Comparison of ENCODE assay signal across 18 mouse cellular contexts in genomic region chr17:45279811-45280205, GRCm38 (mm10).
A peak's percentile ranks its signal among the peaks of the same experiment; 100 is the strongest.
DNase-seq lines count a peak whose midpoint lies in the region; ATAC-seq and TF ChIP-seq lines count a peak whose summit lies in the region.
"Had no signal": no experiment of that assay in that cellular context is flagged by ENCODE, and none has a peak within 500 bp of the region (broad histone marks: within the 10 kb centered on the region; RNA-seq: fewer than 3 reads in every experiment).

No protein-coding gene starts in this region.

- H3K27me3 ChIP-seq in kidney, embryonic 16.5 days (ENCODE audit: insufficient read depth, low read length), result no peaks in the 10 kb centered on the region
- H3K27me3 ChIP-seq in embryonic facial prominence, embryonic 11.5 days (ENCODE audit: control insufficient read depth, insufficient read depth, low read length), result no peaks in the 10 kb centered on the region
- H3K27me3 ChIP-seq in embryonic facial prominence, embryonic 14.5 days (replicated peaks; ENCODE audit: control insufficient read depth, insufficient read depth, low read length), result no peaks in the 10 kb centered on the region; the same call in 1 of the 2 replicates
- 0 out of 2 replicates have a peak, but pooled peaks cover 5% of the 10 kb centered on the region for H3K27me3 ChIP-seq in limb, embryonic 14.5 days (ENCODE audit: control insufficient read depth, insufficient read depth, low read length)
- H3K27me3 ChIP-seq: stomach, embryonic 15.5 days had no signal

- no peaks in the 10 kb centered on the region for H3K36me3 ChIP-seq in kidney, embryonic 16.5 days (ENCODE audit: insufficient read depth, low read length)
- H3K36me3 ChIP-seq in embryonic facial prominence, embryonic 11.5 days (replicated peaks; ENCODE audit: control insufficient read depth, insufficient read depth, low read depth, low read length), result no peaks in the 10 kb centered on the region
- no peaks in the 10 kb centered on the region for H3K36me3 ChIP-seq in embryonic facial prominence, embryonic 14.5 days (ENCODE audit: control insufficient read depth, insufficient read depth, low read length)
- H3K36me3 ChIP-seq in limb, embryonic 14.5 days (ENCODE audit: control insufficient read depth, insufficient read depth, low read length), result no peaks in the 10 kb centered on the region
- H3K36me3 ChIP-seq: heart, embryonic 13.5 days; hindbrain, embryonic 10.5 days; stomach, embryonic 15.5 days had no signal

- H3K4me1 ChIP-seq in kidney, embryonic 16.5 days (ENCODE audit: insufficient read depth, low read length), result peaks cover 8% of the 10 kb centered on the region; the same call in 1 of the 2 replicates
- H3K4me1 ChIP-seq in embryonic facial prominence, embryonic 11.5 days (ENCODE audit: control insufficient read depth, insufficient read depth, low read length), result no peaks in the 10 kb centered on the region; the same call in 1 of the 2 replicates
- peaks cover 25% of the 10 kb centered on the region for H3K4me1 ChIP-seq in embryonic facial prominence, embryonic 14.5 days (ENCODE audit: control insufficient read depth, insufficient read depth, low read length)
- H3K4me1 ChIP-seq in limb, embryonic 14.5 days (ENCODE audit: control insufficient read depth, insufficient read depth, low read length), result peaks cover 12% of the 10 kb centered on the region
- H3K4me1 ChIP-seq: heart, embryonic 13.5 days had no signal

- H3K4me3 ChIP-seq in kidney, embryonic 16.5 days (ENCODE audit: low read length), result no peak overlapping the region
- H3K4me3 ChIP-seq in embryonic facial prominence, embryonic 11.5 days (ENCODE audit: low read depth, low read length), result no peak overlapping the region
- no peak overlapping the region for H3K4me3 ChIP-seq in embryonic facial prominence, embryonic 14.5 days (ENCODE audit: low read depth, low read length)
- no peak overlapping the region for H3K4me3 ChIP-seq in limb, embryonic 14.5 days (replicated peaks; ENCODE audit: low read length)
- H3K4me3 ChIP-seq: erythroblast, embryonic 14.5 days; heart, embryonic 13.5 days; hindbrain, embryonic 10.5 days; myocyte; stomach, embryonic 15.5 days had no signal

- H3K9ac ChIP-seq in kidney, embryonic 16.5 days (replicated peaks; ENCODE audit: low read length), result no peak overlapping the region
- H3K9ac ChIP-seq in embryonic facial prominence, embryonic 11.5 days (replicated peaks; ENCODE audit: low read length), result no peak overlapping the region
- H3K9ac ChIP-seq in embryonic facial prominence, embryonic 14.5 days (ENCODE audit: low read depth, low read length), result no peak overlapping the region
- H3K9ac ChIP-seq in limb, embryonic 14.5 days (ENCODE audit: low read depth, low read length, severe bottlenecking), result no peak overlapping the region
- H3K9ac ChIP-seq: heart, embryonic 13.5 days; stomach, embryonic 15.5 days had no signal

- no peak overlapping the region for H3K27ac ChIP-seq in kidney, embryonic 16.5 days (ENCODE audit: low read length)
- H3K27ac ChIP-seq in embryonic facial prominence, embryonic 11.5 days (replicated peaks; ENCODE audit: low read depth, low read length), result 0 out of 2 replicates have a peak overlapping the region, but pooled peaks have one; percentile 22
- peak overlapping the region; percentile 65 for H3K27ac ChIP-seq in embryonic facial prominence, embryonic 14.5 days (replicated peaks; ENCODE audit: low read depth, low read length)
- H3K27ac ChIP-seq in limb, embryonic 14.5 days (replicated peaks; ENCODE audit: low read depth, low read length), result no peak overlapping the region
- H3K27ac ChIP-seq: heart, embryonic 13.5 days; hindbrain, embryonic 10.5 days; stomach, embryonic 15.5 days had no signal

- no peak for ATAC-seq in kidney, embryonic 16.5 days (ENCODE audit: low FRiP score, low TSS enrichment)
- 0 out of 2 replicates have a peak, but pooled peaks have one; percentile 9 for ATAC-seq in embryonic facial prominence, embryonic 11.5 days (replicated peaks; ENCODE audit: insufficient number of reproducible peaks, low FRiP score, low TSS enrichment, low read depth)
- no peak for ATAC-seq in embryonic facial prominence, embryonic 14.5 days (ENCODE audit: low read depth)
- no peak for ATAC-seq in limb, embryonic 14.5 days (ENCODE audit: low FRiP score, low read depth)
- ATAC-seq in frontal cortex, adult (ENCODE audit: low TSS enrichment), result no peak
- ATAC-seq: activated CD4-positive, CD25-positive, alpha-beta regulatory T cell, adult 4 months had no signal

- WGBS in kidney, embryonic 16.5 days, result 7% methylated on average over 3 of the region's 3 CpGs
- 34% methylated on average over 3 of the region's 3 CpGs for WGBS in embryonic facial prominence, embryonic 11.5 days
- WGBS in embryonic facial prominence, embryonic 14.5 days, result 22% methylated on average over 3 of the region's 3 CpGs
- WGBS in limb, embryonic 14.5 days, result 8% methylated on average over 3 of the region's 3 CpGs

- no peaks in the 10 kb centered on the region for H3K9me3 ChIP-seq in kidney, embryonic 16.5 days (ENCODE audit: low read length)
- H3K9me3 ChIP-seq in embryonic facial prominence, embryonic 11.5 days (replicated peaks; ENCODE audit: control insufficient read depth, low read length), result no peaks in the 10 kb centered on the region
- no peaks in the 10 kb centered on the region for H3K9me3 ChIP-seq in embryonic facial prominence, embryonic 14.5 days (ENCODE audit: control insufficient read depth, low read length)
- H3K9me3 ChIP-seq in limb, embryonic 14.5 days (ENCODE audit: control insufficient read depth, low read length), result no peaks in the 10 kb centered on the region
- H3K9me3 ChIP-seq: heart, embryonic 13.5 days; hindbrain, embryonic 10.5 days; stomach, embryonic 15.5 days had no signal

- no peak for DNase-seq in kidney, postnatal 14 days
- DNase-seq in embryonic facial prominence, embryonic 11.5 days (ENCODE audit: low spot score), result no peak
- no peak for DNase-seq in embryonic facial prominence, embryonic 14.5 days (ENCODE audit: low spot score)
- no peak for DNase-seq in limb, embryonic 14.5 days (ENCODE audit: low spot score)
- DNase-seq in c-Kit-positive CD71-positive TER-119-positive erythroid progenitor cells, embryonic 14.5 days (ENCODE audit: low spot score), result no peak
- DNase-seq: cerebellum, postnatal 36 days; gastrocnemius, postnatal 10 days; kidney, adult 8-10 months; layer of hippocampus, postnatal 36 days; thymus, postnatal 36 days had no signal

- TF ChIP-seq POLR2A in limb, embryonic 14.5 days (IDR thresholded peaks at IDR 0.05; ENCODE audit: borderline replicate concordance, extremely low read depth, insufficient read depth, insufficient read length), result no peak

- peak overlapping the region; percentile 18 for H3K4me2 ChIP-seq in kidney, embryonic 16.5 days (replicated peaks; ENCODE audit: low read depth, low read length)
- H3K4me2 ChIP-seq in embryonic facial prominence, embryonic 11.5 days (ENCODE audit: low read depth, low read length), result no peak overlapping the region
- H3K4me2 ChIP-seq in embryonic facial prominence, embryonic 14.5 days (ENCODE audit: low read depth, low read length), result peak overlapping the region; percentile 18; the same call in 1 of the 2 replicates
- H3K4me2 ChIP-seq in limb, embryonic 14.5 days (replicated peaks; ENCODE audit: low read depth, low read length, severe bottlenecking), result peak overlapping the region; percentile 32; the same call in 1 of the 2 replicates
- H3K4me2 ChIP-seq: heart, embryonic 13.5 days; stomach, embryonic 15.5 days had no signal

Comparison
In these comparisons a context has a peak if more than half of its experiments do, and no peak if none do; other contexts are left out.
1. H3K27ac ChIP-seq: peak in embryonic facial prominence, embryonic 11.5 days (single experiment) and embryonic facial prominence, embryonic 14.5 days (single experiment); none in kidney, embryonic 16.5 days (single experiment) and limb, embryonic 14.5 days (single experiment).